Mouse (Mus musculus): ENCODE measurements around the gene Clptm1l.

DNA sequence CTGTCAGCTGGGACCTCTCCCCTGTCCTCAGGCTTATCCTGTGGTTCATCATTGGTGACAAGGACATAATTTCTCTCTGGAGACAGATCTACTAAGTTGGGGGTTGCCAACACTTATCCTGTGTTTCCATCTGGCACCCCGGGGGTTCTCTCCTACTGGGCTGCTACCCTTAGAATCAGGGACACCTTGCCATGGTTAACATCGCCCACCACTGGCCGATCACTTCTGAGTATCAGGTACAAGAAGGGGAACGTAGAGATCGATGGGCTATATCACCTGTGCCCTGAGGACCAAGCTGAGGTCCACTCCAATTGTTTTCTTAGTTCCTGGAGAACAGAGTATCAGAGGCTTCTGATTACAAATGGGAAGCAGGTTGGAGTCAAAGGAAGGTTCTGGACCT lies 39.6 kb upstream of the Clptm1l start:
- TF ChIP-seq MAFK (IDR thresholded peaks at IDR 0.05; ENCODE audit: insufficient read depth, low read depth, low read length) (no peak), CHD2 (IDR thresholded peaks at IDR 0.05; ENCODE audit: low read depth, low read length) (no peak), ZNF384 (IDR thresholded peaks at IDR 0.05; ENCODE audit: low read depth, low read length) (no peak), HCFC1 (IDR thresholded peaks at IDR 0.05; ENCODE audit: borderline replicate concordance, insufficient read depth, low read length) (no peak)
